Mouse (Mus musculus) lung, adult 2 months (tissue): Measurements from ENCODE around the gene Gpr173.

ENCODE experiments used
- CTCF ChIP-seq: fragments of 200-500 bp; IDR thresholded peaks from 2 replicates; pipeline ENCODE4 v1.5.1; 2011; ENCODE audit warnings: mild to moderate bottlenecking, low read length, control low read depth; ENCODE audit not compliant: insufficient read depth
- POLR2A ChIP-seq: fragments of 200-500 bp; IDR thresholded peaks from 2 replicates; pipeline ENCODE4 v1.6.1; 2011; ENCODE audit warnings: low read depth, mild to moderate bottlenecking, control low read depth, low read length, borderline replicate concordance; ENCODE audit errors: extremely low read depth

DNA sequence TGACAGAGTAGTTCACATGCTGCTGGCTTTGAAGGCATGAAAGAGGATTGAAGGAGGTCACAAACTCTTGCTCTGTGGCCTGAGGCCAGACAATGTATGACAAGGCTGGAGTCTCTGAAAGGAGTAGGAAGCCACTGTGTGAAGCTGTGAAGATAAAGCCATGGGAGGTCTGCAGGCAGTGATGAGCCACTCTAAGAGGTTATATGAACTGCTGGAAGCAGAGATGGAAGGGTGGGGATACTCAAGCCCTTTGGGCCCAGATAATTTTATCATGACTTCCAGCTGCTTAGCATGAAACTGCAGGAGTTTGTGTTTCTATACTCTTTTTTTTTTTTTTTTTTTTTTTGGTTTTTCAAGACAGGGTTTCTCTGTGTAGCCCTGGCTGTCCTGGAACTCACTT, 61.1 kb downstream of the Gpr173 start:
- TF ChIP-seq POLR2A (no peak), CTCF (no peak)
